Mouse (Mus musculus) liver, embryonic 15.5 days (tissue): ENCODE measurements around the gene Lbr. TPM values are rescaled to one million over a fixed set of nuclear protein-coding genes. Genes with fewer than 3 reads are reported as not detected.

Source experiments
- ATAC-seq: fragments of 200-750 bp; cut with Nextera tagmentation; 2 replicates; pipeline ENCODE4 v1.8.0; 2017; ENCODE audit warnings: moderate number of reproducible peaks, mild to moderate bottlenecking, moderate library complexity; ENCODE audit not compliant: insufficient read depth
- H3K27ac ChIP-seq: fragments of 300-500 bp; sonication (generic); replicated peaks from 2 replicates; pipeline ENCODE4 v1.5.1; 2015; ENCODE audit warnings: mild to moderate bottlenecking, inconsistent platforms
- H3K27me3 ChIP-seq: fragments of 300-500 bp; sonication (generic); 2 replicates; pipeline ENCODE4 v1.6.1; 2015; ENCODE audit warnings: mild to moderate bottlenecking, inconsistent platforms
- H3K36me3 ChIP-seq: fragments of 300-500 bp; sonication (generic); replicated peaks from 2 replicates; pipeline ENCODE4 v1.6.1; 2015; ENCODE audit warnings: moderate library complexity, mild to moderate bottlenecking, inconsistent platforms
- H3K4me1 ChIP-seq: fragments of 300-500 bp; sonication (generic); replicated peaks from 2 replicates; pipeline ENCODE4 v1.6.1; 2015; ENCODE audit warnings: inconsistent platforms
- H3K4me2 ChIP-seq: fragments of 300-500 bp; sonication (generic); 2 replicates; pipeline ENCODE4 v1.6.1; 2015; ENCODE audit warnings: moderate library complexity, mild to moderate bottlenecking, inconsistent platforms
- H3K4me3 ChIP-seq: fragments of 300-500 bp; sonication (generic); replicated peaks from 2 replicates; pipeline ENCODE4 v1.5.1; 2015; ENCODE audit warnings: mild to moderate bottlenecking, inconsistent platforms
- H3K9ac ChIP-seq: fragments of 300-500 bp; sonication (generic); 2 replicates; pipeline ENCODE4 v1.6.1; 2015; ENCODE audit warnings: moderate library complexity, mild to moderate bottlenecking, inconsistent platforms
- H3K9me3 ChIP-seq: fragments of 300-500 bp; sonication (generic); replicated peaks from 2 replicates; pipeline ENCODE4 v1.6.1; 2016; ENCODE audit warnings: inconsistent platforms
- WGBS: fragments of 180-500 bp; shearing (Covaris S2); methylation state at CpG from one replicate; pipeline ENCODE4 v1.1.7; 2015; ENCODE audit warnings: mixed read lengths; ENCODE audit not compliant: insufficient replicate concordance; 5-methylcytosine and 5-hydroxymethylcytosine counted together
- polyA plus RNA-seq: library from polyadenylated mRNA; unstranded; fragments of >200 nt; fragmentation: Nextera tagmentation; extraction: Ambion mirVana; gene quantifications from 2 replicates; pipeline ENCODE4 v1.2.1, GENCODE M21; 2015

The Lbr gene
- polyA plus RNA-seq, 1 experiment from 2014 or later = 250 TPM

DNA sequence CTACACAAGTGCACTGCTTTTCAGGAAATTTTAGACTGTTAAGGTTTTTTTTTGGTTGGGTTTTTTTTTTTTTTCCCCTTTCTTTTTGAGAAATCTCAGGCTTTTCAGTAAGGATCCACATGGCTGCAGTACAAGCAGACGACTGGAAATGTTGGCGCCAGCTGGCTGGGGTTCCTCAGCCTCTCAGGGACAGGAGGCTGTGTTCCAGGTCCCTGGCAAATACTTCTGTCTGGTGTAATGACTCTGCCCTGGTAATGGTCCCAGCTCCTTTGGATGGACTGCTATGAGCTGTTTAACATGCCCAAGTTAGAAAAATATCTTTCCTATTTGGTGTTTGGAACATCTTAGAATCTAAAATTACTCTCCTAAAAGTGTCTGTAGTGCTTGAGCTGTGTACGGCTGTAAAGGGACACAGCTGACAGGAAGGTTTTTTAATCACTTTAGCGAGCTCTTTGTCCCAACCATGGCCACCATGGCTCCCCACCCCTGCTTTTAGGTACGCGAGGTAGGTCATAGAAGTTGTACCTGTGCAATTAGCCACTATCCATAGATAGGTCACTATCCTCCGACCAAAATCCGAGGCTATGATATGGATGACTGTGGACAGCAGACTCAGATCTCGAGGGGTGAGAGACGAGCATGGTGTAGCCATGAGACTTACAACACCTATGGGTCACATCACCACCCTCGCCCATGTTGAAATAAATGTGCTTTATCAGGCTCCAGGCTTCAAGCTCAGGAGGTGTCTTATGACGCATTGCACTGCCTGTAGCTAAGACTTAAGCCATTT is 8.9 kb upstream of the Lbr start:
- Histone ChIP-seq H3K4me1 (peaks cover 12% of the 10 kb centered on the region), H3K9me3 (no peaks in the 10 kb centered on the region), H3K27me3 (peaks cover 22% of the 10 kb centered on the region), H3K4me2 (no peak overlapping the region), H3K9ac (no peak overlapping the region), H3K4me3 (no peak overlapping the region), H3K27ac (no peak overlapping the region), H3K36me3 (no peaks in the 10 kb centered on the region)
- 67% methylated on average over 12 of the region's 12 CpGs for WGBS
- ATAC-seq = no peak

GRCm38 (mm10) chr1:181850441-181850840 is 7.6 kb upstream of the Lbr start:
- no peaks in the 10 kb centered on the region for H3K36me3 ChIP-seq
- ATAC-seq = no peak
- 69% methylated on average over 4 of the region's 4 CpGs for WGBS

GRCm38 (mm10) chr1:181848210-181848609 is 5.4 kb upstream of the Lbr start:
- peaks cover 18% of the 10 kb centered on the region for H3K27me3 ChIP-seq
- H3K9me3 ChIP-seq = no peaks in the 10 kb centered on the region
- H3K4me2 ChIP-seq = no peak overlapping the region
- peaks cover 25% of the 10 kb centered on the region for H3K4me1 ChIP-seq
- no peak overlapping the region for H3K9ac ChIP-seq
- no peak overlapping the region for H3K4me3 ChIP-seq
- H3K36me3 ChIP-seq = no peaks in the 10 kb centered on the region
- no peak for ATAC-seq
- 85% methylated on average over 1 of the region's 1 CpGs for WGBS
- no peak overlapping the region for H3K27ac ChIP-seq

More at GRCm38 (mm10) chr1:181850441-181850840, 7.6 kb upstream of the Lbr start:
- no peak overlapping the region for H3K4me3 ChIP-seq
- peaks cover 15% of the 10 kb centered on the region for H3K4me1 ChIP-seq
- H3K4me2 ChIP-seq = no peak overlapping the region
- no peak overlapping the region for H3K27ac ChIP-seq
- H3K27me3 ChIP-seq = peaks cover 22% of the 10 kb centered on the region
- H3K9me3 ChIP-seq = no peaks in the 10 kb centered on the region
- no peak overlapping the region for H3K9ac ChIP-seq

DNA sequence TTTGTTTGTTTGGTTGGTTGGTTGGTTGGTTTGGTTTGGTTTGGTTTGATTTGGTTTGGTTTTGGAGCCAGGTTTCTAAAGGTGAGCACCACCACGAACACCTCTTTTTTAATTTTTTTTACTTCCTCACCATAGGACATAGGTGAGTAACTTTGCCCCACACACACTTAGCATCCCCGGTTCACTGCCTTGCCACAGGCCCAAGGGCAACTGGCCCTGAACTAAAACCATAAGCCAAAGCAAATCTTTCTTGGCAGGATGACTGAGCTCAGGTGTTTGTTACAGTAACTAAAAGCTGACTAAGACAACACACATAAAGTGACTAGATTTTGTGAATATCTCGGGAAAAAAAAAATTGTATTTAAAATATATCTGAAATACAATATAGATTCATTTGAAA is 4.5 kb upstream of the Lbr start:
- Histone ChIP-seq H3K27me3 (peaks cover 9% of the 10 kb centered on the region; the same call in 1 of the 2 replicates), H3K9ac (no peak overlapping the region), H3K27ac (no peak overlapping the region), H3K4me3 (no peak overlapping the region), H3K4me2 (no peak overlapping the region), H3K9me3 (no peaks in the 10 kb centered on the region), H3K4me1 (peaks cover 27% of the 10 kb centered on the region), H3K36me3 (no peaks in the 10 kb centered on the region)
- no peak for ATAC-seq
- 67% methylated on average over 3 of the region's 3 CpGs for WGBS

GRCm38 (mm10) chr1:181845767-181846166 is 2.9 kb upstream of the Lbr start:
- no peaks in the 10 kb centered on the region for H3K9me3 ChIP-seq
- H3K4me3 ChIP-seq = no peak overlapping the region
- no peaks in the 10 kb centered on the region for H3K36me3 ChIP-seq
- no peak for ATAC-seq
- 35% methylated on average over 3 of the region's 3 CpGs for WGBS
- peaks cover 27% of the 10 kb centered on the region for H3K4me1 ChIP-seq
- H3K27ac ChIP-seq = no peak overlapping the region
- H3K27me3 ChIP-seq = no peaks in the 10 kb centered on the region
- no peak overlapping the region for H3K9ac ChIP-seq
- H3K4me2 ChIP-seq = peak overlapping the region; percentile 6; the same call in 1 of the 2 replicates

DNA sequence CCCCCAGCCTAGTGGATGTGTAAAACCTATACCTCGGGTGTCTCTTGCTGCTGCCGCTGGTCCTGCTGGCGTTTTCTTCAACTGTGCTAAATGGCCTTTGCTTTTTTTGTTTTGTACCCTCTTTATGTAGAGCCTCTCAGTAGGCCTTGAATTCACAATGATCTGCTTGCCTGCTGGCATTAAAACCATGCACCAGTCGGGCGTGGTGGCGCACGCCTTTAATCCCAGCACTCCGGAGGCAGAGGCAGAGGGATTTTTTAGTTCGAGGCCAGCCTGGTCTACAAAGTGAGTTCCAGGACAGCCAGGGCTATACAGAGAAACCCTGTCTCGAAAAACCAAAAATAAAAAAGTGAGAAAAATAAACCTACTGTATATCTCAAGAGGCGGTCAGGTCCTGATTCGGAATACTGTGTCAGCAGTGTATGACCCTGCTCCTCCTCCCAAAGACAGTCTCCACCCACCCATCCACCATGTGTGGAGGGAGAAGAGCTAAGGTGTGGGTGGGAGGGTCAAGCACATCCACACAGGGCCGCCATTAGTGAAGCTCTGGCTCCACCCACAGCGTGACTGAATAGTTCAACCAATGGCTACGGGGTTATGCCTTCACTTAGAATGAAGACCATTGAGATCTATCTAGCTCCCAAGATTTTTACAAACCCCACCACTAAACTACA is 2.2 kb upstream of the Lbr start:
- Histone ChIP-seq H3K4me1 (peaks cover 31% of the 10 kb centered on the region), H3K4me3 (no peak overlapping the region), H3K4me2 (no peak overlapping the region), H3K27me3 (no peaks in the 10 kb centered on the region), H3K9ac (no peak overlapping the region), H3K36me3 (no peaks in the 10 kb centered on the region), H3K27ac (no peak overlapping the region), H3K9me3 (no peaks in the 10 kb centered on the region)
- 81% methylated on average over 15 of the region's 15 CpGs for WGBS
- ATAC-seq = no peak

DNA sequence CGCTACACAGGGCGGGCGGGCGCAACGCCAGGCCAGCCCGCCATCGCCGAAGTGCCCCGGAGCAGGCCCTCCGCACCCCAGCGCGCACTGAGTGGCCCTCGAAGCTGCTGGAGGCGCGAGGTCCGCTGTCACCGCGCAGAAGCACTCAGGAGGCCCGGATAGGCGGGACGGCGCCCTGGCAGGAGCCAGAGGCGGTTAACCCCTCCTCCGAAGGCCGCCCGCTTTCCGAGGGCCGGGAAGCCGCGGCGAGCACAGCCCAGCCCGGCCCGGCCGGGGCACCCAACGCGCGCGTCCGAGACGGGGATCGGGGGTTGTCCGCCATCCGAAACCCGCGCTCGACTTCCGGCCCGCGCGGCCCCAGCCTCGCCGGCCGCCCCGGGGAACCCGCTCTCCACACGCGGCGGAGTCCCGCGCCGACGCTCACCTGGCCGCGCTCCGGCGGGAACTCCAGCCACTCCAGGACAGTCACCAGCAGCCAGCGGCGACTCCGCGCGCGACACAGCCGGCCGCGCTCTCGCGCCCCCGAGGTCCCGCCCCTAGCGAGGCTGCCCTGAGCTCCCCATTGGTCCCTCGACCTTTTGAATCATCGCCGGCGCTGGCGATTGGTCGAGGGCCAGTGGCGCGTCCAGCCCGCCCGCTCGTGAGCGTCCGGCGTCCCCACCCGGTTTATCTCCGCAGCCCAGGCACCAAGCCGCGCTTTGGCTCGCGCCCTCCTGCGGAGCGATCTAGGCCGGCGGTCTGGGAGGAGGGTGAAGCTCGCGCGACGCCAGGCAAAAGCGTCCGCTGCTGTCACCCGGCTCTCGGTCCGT is 778 bp downstream of the Lbr start:
- Histone ChIP-seq H3K4me2 (peak overlapping the region; percentile 95), H3K27ac (peak overlapping the region; percentile 99), H3K9me3 (no peaks in the 10 kb centered on the region), H3K27me3 (no peaks in the 10 kb centered on the region), H3K36me3 (peaks cover 27% of the 10 kb centered on the region), H3K9ac (peak overlapping the region; percentile 94), H3K4me3 (peak overlapping the region; percentile 84), H3K4me1 (peaks cover 54% of the 10 kb centered on the region)
- under 1% methylated on average over 113 of the region's 113 CpGs for WGBS
- ATAC-seq = peak; percentile 96

DNA sequence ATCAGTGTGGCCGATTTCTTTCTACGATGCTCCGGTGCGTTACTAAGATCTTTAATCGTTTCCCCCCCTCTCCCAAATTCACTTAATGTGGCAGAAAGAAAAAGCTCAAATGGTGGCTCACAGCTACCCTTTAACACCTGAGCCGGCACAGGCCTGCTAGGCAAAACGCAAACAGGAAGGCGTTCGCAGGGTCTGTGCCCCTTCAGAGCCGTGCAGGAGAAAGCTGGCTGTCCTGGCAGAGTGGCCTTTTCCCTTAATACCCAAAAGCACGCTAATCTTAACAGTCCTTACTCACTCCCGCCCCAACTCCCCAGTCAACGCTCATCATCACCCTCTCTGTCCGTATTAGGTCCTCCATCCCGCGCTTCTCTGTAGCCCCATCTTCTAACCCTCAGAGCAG is 1.4 kb downstream of the Lbr start:
- Histone ChIP-seq H3K9ac (peak overlapping the region; percentile 94), H3K27ac (peak overlapping the region; percentile 99), H3K4me3 (peak overlapping the region; percentile 84), H3K4me1 (peaks cover 58% of the 10 kb centered on the region), H3K27me3 (no peaks in the 10 kb centered on the region), H3K9me3 (no peaks in the 10 kb centered on the region), H3K4me2 (peak overlapping the region; percentile 95), H3K36me3 (peaks cover 34% of the 10 kb centered on the region)
- WGBS = 0% methylated on average over 16 of the region's 16 CpGs
- no peak for ATAC-seq

GRCm38 (mm10) chr1:181839746-181840366 is 3.0 kb downstream of the Lbr start:
- no peaks in the 10 kb centered on the region for H3K9me3 ChIP-seq
- no peaks in the 10 kb centered on the region for H3K27me3 ChIP-seq
- peak overlapping the region; percentile 48 for H3K27ac ChIP-seq
- peaks cover 49% of the 10 kb centered on the region for H3K36me3 ChIP-seq
- H3K4me1 ChIP-seq = peaks cover 49% of the 10 kb centered on the region
- no peak for ATAC-seq
- 8% methylated on average over 6 of the region's 6 CpGs for WGBS
- peak overlapping the region; percentile 94 for H3K9ac ChIP-seq
- H3K4me3 ChIP-seq = peak overlapping the region; percentile 84
- peak overlapping the region; percentile 95 for H3K4me2 ChIP-seq

DNA sequence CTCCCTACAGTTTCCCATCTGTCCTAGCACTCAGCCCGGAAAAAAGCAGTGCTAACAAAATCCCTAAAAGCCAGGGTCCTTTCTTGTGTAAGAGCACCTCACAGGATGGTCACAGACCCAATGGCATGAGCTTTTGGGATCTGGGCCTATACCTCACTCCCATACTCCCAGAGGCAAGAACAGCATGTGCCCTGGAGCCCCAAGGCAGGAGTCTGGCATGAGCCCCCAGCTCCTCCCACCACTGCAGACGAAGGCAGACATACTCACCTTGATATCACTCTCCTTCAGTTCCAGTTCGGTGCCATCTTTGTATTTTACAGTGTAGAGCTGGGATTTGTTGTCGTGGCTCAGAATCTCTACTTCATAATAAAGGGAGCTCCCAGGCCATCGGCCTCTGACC is 4.7 kb downstream of the Lbr start:
- no peak for ATAC-seq
- Histone ChIP-seq H3K9me3 (no peaks in the 10 kb centered on the region), H3K4me3 (no peak overlapping the region), H3K4me2 (peak overlapping the region; percentile 95), H3K27me3 (no peaks in the 10 kb centered on the region), H3K27ac (no peak overlapping the region), H3K9ac (no peak overlapping the region), H3K36me3 (peaks cover 67% of the 10 kb centered on the region), H3K4me1 (peaks cover 35% of the 10 kb centered on the region)
- WGBS = 82% methylated on average over 5 of the region's 5 CpGs
